Mouse (Mus musculus) urinary bladder, postnatal 0 days (tissue): ENCODE measurements around the gene Fam78b. TPM values are rescaled to one million over a fixed set of nuclear protein-coding genes. Genes with fewer than 3 reads are reported as not detected.

Experiments used
- polyA plus RNA-seq: library from polyadenylated mRNA; unstranded; fragments of >200 nt; fragmentation: Nextera tagmentation; extraction: Ambion mirVana; gene quantifications from 2 replicates; pipeline ENCODE4 v1.2.1, GENCODE M21; 2015

Gene Fam78b
- 1.6 and 2.5 TPM in 2 replicates for polyA plus RNA-seq

DNA sequence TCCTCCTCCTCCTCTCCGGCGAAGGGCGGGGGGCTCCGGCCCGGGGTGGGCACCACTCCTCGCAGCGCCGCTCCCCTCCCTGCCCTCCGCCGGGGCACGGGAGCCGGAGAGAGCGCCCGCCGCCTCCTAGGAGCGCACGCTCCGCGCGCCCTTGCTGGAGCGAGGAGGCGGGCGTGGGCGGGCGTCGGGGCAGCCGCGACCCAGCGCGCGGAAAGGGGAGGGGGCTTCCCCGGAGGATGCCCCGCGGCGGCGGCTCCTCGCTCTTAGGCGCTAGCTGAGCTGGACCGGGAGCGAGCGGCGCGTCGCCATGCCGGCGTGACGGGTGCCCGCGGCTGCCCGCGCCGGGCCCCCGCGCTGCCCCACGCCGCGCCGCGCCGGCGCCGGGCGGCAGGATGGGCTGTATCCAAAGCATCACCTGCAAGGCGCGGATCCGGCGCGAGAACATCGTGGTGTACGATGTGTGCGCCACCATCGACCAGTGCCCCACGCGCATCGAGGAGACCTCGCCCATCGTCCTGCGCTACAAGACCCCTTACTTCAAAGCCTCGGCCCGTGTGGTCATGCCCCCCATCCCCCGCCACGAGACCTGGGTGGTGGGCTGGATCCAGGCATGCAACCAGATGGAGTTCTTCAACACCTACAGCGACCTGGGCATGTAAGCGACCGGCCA lies at the start of gene Fam78b:
Fam78b (plus strand) TSS at position 244 of the 670 bp plus-strand sequence.

